Mouse (Mus musculus) megakaryocyte, embryonic 14.5 days (primary cell): Measurements from ENCODE around the gene Pan2. TPM values are rescaled to one million over a fixed set of nuclear protein-coding genes. Genes with fewer than 3 reads are reported as not detected.
"Not testable (repeated sequence)": the region's sequence is repeated elsewhere in the genome, so short reads cannot be mapped to it uniquely, and the experiment has no call there.

ENCODE experiments used
- H3K27me3 ChIP-seq: replicated peaks from 2 replicates; pipeline ENCODE3; 2012; ENCODE audit warnings: inconsistent platforms
- H3K36me3 ChIP-seq: replicated peaks from 2 replicates; pipeline ENCODE3; 2012; ENCODE audit warnings: low read length, inconsistent platforms, mixed read lengths
- H3K4me1 ChIP-seq: 2 replicates; pipeline ENCODE4 v1.6.1; 2012; ENCODE audit warnings: inconsistent platforms
- H3K4me3 ChIP-seq: replicated peaks from 2 replicates; pipeline ENCODE3; 2012; ENCODE audit warnings: moderate library complexity, mild to moderate bottlenecking, inconsistent platforms
- H3K9me3 ChIP-seq: 2 replicates; pipeline ENCODE4 v1.6.1; 2012; ENCODE audit warnings: inconsistent platforms
- FLI1 ChIP-seq: IDR thresholded peaks from 2 replicates; pipeline ENCODE4 v1.6.1; 2012; ENCODE audit warnings: low read length, inconsistent platforms, mixed read lengths
- GATA1 ChIP-seq: IDR thresholded peaks from 3 replicates; pipeline ENCODE4 v1.6.1; 2012; ENCODE audit warnings: mixed read lengths, low read length, inconsistent platforms, borderline replicate concordance
- polyA plus RNA-seq: library from polyadenylated mRNA; stranded (reverse); fragments of >175 nt; gene quantifications from 2 replicates; pipeline ENCODE4 v1.2.3, GENCODE M21; 2012; ENCODE audit warnings: low replicate concordance; ENCODE audit not compliant: insufficient read depth

The Pan2 gene
- polyA plus RNA-seq, 1 experiment, result 1.1 TPM

DNA sequence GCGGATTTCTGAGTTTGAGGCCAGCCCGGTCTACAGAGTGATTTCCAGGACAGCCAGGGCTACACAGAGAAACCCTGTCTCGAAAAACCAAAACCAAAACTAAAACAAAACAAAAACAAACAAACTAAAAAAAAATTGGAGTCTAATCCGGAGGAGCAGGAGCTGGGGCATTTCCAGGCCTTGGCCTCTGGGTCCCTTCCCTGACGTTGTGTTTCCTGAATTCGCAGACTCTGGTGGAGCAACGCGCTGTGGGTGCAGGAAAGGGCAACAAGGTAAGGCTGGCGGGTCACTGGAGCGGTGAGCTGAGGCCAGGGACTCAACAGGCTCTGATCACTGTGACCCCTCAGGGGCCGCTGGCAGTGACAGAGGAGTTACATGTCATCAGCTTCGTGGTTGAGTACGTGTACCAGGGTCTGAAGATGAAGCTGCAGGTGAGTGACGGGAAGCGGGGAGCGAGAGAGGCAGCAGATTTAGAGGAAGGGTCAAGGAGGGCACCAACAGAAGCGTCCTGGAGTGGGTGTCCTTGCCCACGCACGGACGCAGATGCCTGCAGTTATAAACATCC, 20.2 kb upstream of the Pan2 start:
- Histone ChIP-seq H3K36me3 (peaks cover 97% of the 10 kb centered on the region), H3K4me1 (peaks cover 3% of the 10 kb centered on the region; the same call in 1 of the 2 replicates), H3K4me3 (no peak overlapping the region), H3K27me3 (no peaks in the 10 kb centered on the region), H3K9me3 (no peaks in the 10 kb centered on the region)
- no peak for TF ChIP-seq FLI1
- no peak for TF ChIP-seq GATA1

DNA sequence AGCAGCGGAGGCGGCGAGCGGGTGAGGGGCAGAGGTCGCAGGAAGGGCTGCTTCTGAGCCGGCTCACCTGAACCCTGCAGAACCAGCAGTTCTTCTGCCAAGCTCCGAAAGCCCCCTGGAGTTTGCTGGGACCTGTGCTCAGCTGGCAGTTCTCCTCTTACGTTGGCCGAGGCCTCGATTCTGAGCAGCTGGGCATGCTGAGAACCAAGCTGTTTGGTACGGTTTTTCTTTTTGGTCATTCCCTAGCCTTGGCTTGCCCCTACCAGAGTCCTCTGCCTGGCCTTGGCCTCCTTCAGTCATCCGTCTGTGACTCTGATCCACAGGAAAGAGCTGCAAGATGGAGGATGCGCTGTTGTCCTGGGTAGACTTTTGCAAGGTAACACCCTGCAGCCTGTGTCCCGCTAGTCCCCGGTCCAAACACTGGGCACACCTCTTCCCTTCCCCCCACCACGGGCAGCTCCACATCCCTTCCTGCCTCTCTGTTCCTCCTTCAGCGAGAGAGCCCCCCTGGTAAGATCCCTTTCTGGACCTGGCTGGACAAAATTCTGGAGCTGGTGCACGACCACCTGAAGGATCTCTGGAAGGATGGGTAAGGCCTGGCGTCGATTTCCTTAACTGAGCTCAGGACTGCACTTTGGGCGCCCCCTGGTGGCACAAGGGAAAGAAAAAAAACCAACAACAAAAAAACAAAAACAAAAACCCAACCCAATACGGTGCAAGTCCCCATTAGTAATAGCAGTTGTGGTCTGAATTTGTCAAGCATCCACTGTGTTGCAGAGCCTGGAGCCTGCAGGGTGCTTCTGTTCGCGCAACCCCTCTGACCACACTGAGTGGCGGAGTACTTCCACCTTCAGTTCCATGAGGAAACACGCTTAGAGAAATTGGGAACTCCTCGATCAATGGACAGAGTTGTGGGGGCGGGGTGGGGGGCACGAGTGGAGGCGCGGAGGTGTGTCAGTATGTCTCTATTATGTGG, 19.2 kb upstream of the Pan2 start:
- Histone ChIP-seq H3K27me3 (no peaks in the 10 kb centered on the region), H3K4me3 (no peak overlapping the region), H3K9me3 (no peaks in the 10 kb centered on the region), H3K4me1 (peaks cover 3% of the 10 kb centered on the region; the same call in 1 of the 2 replicates), H3K36me3 (peaks cover 97% of the 10 kb centered on the region)
- TF ChIP-seq GATA1 (no peak), FLI1 (no peak)

DNA sequence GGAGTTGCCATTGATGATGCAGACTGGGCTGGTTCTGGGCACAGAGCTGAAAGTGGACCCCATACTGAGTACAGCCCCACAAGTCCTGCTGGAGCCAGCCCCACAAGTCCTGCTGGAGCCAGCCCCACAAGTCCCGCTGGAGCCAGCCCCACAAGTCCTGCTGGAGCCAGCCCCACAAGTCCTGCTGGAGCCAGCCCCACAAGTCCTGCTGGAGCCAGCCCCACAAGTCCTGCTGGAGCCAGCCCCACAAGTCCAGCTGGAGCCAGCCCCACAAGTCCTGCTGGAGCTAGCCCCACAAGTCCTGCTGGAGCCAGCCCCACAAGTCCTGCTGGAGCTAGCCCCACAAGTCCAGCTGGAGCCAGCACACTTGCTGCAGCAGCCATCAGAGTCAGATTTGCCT, 12.5 kb upstream of the Pan2 start:
- not testable (repeated sequence) for H3K9me3 ChIP-seq, H3K4me1 ChIP-seq, H3K27me3 ChIP-seq, H3K4me3 ChIP-seq
- peaks cover 76% of the 10 kb centered on the region for H3K36me3 ChIP-seq

DNA sequence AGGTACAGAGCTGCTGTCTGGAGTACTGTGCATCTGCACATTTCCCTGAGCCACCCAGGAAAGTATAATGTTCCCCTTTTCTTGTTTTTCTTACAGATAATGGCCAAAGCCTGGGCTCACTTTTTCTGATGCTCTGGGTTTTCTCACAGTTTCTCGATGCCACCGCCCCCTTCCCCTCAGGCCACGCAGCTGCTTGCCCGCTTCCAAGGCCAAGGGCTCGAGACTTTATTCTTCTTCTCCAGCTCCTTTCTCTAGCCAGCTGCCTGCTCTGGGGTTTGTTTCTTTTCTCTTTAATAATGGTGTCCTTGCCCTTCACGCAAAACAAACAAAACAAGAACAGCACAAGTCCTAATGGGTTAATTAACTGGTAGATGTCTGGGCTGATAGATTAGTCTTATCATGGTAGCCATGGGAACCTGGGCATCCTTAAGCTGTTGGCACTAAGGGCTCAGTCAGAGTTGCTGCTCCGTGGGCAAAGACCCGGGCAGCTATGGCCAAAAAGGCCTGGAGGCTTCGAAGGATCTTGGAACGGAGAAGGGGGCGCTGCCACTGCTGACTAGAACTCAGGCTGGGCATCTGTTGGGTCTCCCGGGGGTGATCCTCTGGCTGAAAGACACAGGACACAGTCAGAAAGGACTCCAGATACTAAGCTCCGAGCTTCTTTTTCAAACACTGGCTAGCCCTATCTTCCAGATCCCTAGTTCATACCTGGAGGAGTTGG, 6.6 kb upstream of the Pan2 start:
- Histone ChIP-seq H3K4me1 (peaks cover 26% of the 10 kb centered on the region), H3K9me3 (no peaks in the 10 kb centered on the region), H3K36me3 (peaks cover 22% of the 10 kb centered on the region), H3K27me3 (no peaks in the 10 kb centered on the region), H3K4me3 (no peak overlapping the region)
- TF ChIP-seq FLI1, result no peak
- no peak for TF ChIP-seq GATA1

DNA sequence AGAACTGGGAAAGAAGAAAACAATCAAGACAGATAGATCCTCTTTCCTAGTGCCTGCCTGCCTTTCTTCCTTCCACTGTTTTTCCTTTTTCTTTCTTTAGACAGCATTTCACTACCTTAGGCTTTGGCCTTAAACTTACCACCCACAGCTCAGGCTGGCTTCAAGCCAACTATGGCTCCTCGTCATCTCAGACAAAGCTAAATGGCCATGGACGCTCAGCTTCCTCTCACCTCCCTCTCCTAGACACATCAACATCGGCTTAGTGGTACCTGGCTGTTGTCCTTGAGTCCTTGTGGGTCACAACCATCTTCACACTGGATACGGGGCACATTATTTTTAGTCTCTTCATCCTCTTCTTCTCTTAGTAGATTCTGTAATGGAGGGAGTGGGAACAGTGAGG, 5.9 kb upstream of the Pan2 start:
- Histone ChIP-seq H3K9me3 (no peaks in the 10 kb centered on the region), H3K36me3 (peaks cover 15% of the 10 kb centered on the region), H3K27me3 (no peaks in the 10 kb centered on the region), H3K4me1 (peaks cover 31% of the 10 kb centered on the region), H3K4me3 (no peak overlapping the region)
- TF ChIP-seq FLI1 (no peak), GATA1 (no peak)

DNA sequence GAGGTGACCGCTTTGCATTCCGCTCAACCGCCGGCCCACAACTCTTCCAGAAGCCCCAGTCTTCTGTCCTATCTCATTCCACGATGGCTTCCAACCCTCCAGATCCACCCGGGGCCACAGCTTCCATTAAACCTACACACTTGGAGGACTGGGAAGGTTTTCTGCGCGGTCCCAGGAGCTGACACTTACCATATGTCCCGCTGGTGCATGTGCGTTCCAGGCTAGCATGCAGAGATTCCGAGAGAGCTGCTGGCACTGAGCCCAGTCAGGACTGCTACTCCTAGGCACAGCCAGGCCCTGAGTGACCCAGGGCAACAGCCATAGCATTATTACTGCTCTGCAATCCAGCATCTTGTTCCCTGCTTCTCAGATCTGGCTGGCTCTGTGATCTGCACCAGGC, 5.5 kb upstream of the Pan2 start:
- peaks cover 11% of the 10 kb centered on the region for H3K36me3 ChIP-seq
- H3K4me1 ChIP-seq, result peaks cover 31% of the 10 kb centered on the region
- H3K27me3 ChIP-seq, result no peaks in the 10 kb centered on the region
- no peaks in the 10 kb centered on the region for H3K9me3 ChIP-seq
- no peak for TF ChIP-seq FLI1
- no peak for TF ChIP-seq GATA1
- no peak overlapping the region for H3K4me3 ChIP-seq

DNA sequence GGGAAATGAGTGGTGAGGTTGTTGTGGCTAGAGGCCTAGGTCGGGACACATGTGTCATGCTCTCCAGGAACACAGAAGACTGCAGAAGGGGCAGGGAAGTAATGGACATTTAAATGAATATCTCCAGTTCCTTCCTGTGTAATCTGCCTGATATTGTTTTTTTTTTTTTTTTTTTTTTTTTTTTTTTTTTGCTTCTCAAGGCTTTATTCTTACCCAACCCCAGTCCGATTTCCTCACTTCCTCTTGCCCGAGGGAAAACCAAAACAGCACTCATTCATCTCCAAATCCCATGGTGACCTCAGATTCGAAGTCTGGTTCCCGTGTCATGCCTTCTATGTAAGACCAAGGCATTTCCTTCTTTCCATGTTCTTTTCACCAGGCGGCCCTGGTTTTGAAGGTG, 4.9 kb upstream of the Pan2 start:
- Histone ChIP-seq H3K36me3 (peaks cover 5% of the 10 kb centered on the region), H3K27me3 (no peaks in the 10 kb centered on the region), H3K4me3 (no peak overlapping the region), H3K4me1 (peaks cover 27% of the 10 kb centered on the region), H3K9me3 (no peaks in the 10 kb centered on the region)
- no peak for TF ChIP-seq GATA1
- no peak for TF ChIP-seq FLI1

DNA sequence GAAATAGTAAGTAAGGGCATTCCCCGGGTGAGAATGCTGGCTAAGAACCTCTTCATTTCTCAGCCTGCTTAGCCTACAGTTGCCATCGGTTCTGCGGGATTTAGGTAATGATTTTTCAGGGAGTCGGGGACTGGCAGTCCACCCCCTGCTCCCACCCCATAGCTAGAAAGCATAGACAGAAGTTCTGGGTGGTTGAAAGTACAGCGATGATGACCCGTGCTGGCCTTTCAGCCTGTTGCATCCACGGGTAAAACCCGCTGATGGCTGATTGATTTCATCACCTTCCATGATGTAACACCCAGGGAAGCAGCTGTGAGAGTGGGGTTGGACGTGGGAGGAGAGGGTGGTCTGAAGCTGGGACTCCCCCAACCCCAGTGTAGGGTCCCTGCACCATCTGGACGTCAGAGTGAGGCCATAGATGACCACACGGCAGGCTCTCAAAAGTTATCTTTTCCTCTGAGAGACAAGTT, 4.4 kb upstream of the Pan2 start, which contains the start of gene Il23a:
Il23a (minus strand) TSS at position 51 of the 470 bp plus-strand sequence.
- Histone ChIP-seq H3K9me3 (no peaks in the 10 kb centered on the region), H3K4me1 (peaks cover 30% of the 10 kb centered on the region), H3K4me3 (no peak within 1 kb of the TSS), H3K36me3 (no peaks in the 10 kb centered on the region), H3K27me3 (no peaks in the 10 kb centered on the region)
- TF ChIP-seq FLI1, result no peak
- no peak for TF ChIP-seq GATA1

DNA sequence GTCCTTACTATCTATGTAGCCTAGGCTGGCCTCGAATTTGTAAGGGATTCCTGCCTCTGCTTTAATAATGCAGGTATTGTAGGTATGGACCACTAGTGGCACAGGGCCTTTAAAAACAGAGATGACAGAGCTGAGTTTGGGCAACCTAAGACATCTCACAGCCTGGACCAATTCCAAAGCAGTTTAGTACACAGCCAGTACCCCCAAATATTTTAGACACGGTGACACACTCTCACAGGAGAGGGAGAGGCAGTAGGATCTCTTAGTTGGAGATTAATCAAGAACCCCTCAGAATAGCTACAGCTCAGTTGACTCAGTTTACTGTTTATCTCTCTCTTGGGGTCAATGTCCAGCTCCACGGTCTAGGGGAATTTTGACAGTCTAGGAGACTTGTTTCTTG, 778 bp upstream of the Pan2 start:
- Histone ChIP-seq H3K4me1 (peaks cover 49% of the 10 kb centered on the region), H3K4me3 (peak overlapping the region; percentile 93), H3K9me3 (no peaks in the 10 kb centered on the region), H3K36me3 (peaks cover 21% of the 10 kb centered on the region), H3K27me3 (no peaks in the 10 kb centered on the region)
- no peak for TF ChIP-seq FLI1
- TF ChIP-seq GATA1, result no peak

DNA sequence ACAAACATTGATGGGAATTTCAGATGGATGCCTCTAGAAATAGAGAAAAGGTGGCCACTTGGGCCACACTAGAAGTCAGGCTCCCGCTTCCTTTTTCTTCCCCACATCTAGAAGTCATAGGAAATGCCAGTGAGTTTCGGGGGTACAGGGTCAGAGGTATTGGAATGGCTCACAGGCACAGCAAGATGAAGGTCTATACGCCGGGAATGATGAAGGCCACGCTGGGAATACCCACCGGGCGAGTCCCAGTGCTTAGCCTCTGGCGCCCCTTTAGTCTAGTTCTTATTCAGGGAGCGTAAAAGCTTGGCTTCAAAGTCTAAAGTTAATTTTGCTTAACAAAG, 380 bp upstream of the Pan2 start:
- Histone ChIP-seq H3K4me1 (peaks cover 47% of the 10 kb centered on the region), H3K27me3 (no peaks in the 10 kb centered on the region), H3K9me3 (no peaks in the 10 kb centered on the region), H3K36me3 (peaks cover 21% of the 10 kb centered on the region), H3K4me3 (peak overlapping the region; percentile 93)
- TF ChIP-seq GATA1, result no peak
- TF ChIP-seq FLI1, result no peak
